Mouse (Mus musculus) common myeloid progenitor, adult 5-6 weeks (primary cell): ENCODE data around the gene Abca17. TPM values are rescaled to one million over a fixed set of nuclear protein-coding genes. Genes with fewer than 3 reads are reported as not detected.

ENCODE experiments used
- ATAC-seq: replicated peaks from 2 replicates; pipeline ENCODE4 v1.8.0; 2016; ENCODE audit warnings: low read depth, mild to moderate bottlenecking, moderate TSS enrichment, inconsistent platforms; ENCODE audit not compliant: poor library complexity, severe bottlenecking
- total RNA-seq: library from RNA; stranded (forward); fragments of 200-1000, 187-1606 nt; gene quantifications from 2 replicates; pipeline ENCODE4 v1.2.3, GENCODE M21; 2017

The Abca17 gene
- total RNA-seq, 1 experiment from 2014 or later, result 0.14 TPM

- ATAC-seq, result peak; percentile 80
These were observed 991 bp upstream of the Abca17 start, which contains the start of gene Abca3 for GRCm38 (mm10) chr17:24351760-24352357. Abca3 (plus strand) TSS chr17:24351950.

GRCm38 (mm10) chr17:24349176-24349575 is 1.7 kb downstream of the Abca17 start:
- peak; percentile 15; the same call in 1 of the 2 replicates for ATAC-seq

DNA sequence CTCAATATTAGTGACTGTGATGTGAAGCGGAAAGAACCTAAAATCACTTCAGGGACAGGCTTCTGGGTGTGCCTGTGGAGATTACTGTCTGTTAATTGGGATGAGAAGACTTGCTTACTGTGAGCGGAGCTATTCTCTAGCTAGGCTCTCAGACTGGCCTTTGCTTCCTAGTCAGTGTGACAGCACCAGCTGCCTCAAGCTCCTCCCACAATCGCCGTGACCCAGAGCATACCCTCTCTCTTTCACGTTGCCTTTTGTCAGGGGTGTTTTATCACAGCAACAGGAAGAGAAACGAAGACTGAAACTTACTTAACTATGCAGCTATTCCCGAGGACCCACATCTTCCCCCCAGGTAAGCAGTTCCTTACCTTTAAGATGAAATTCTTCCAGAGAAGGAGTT is 4.0 kb downstream of the Abca17 start:
- no peak for ATAC-seq

DNA sequence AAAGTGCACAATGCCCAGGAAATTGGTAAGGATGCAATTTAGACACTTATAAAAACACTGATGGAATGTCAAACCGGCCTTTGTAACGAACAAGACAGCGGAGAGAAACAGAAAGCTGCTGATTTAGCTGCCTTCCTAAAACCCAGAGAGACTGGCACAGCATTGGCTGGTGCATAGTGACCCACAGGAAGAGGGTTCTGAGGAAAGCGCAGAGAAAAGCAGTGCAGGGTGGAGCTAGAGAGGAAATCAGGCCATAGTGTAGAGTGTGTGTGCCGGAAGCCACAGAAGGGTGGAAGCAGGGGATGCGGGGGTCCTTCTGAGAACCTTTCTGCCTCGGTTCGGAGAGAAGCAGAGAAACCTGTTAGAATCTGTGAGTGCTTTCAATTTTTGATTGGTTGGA is 6.2 kb downstream of the Abca17 start:
- peak; percentile 92 for ATAC-seq

DNA sequence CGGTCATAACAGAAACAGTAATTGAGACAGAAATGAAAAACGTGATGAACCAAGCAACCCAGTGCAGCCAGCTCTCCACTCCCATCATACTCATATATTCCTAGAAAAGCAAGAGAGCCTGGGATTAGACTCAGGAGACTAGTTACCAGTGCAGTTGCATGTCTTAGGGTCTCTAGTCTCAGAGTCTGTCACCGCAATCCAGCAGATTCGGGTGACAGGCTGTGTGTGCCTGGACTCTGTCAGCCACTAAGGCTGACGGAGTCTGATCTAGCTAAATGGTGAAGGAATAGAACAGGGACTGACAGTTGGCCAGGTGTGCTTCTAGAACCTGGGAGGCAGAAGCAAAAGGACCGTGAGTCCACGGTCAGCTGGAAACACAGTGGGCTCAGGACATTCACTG is 23.2 kb downstream of the Abca17 start:
- ATAC-seq, result no peak

GRCm38 (mm10) chr17:24325051-24325450 is 25.8 kb downstream of the Abca17 start:
- no peak for ATAC-seq

DNA sequence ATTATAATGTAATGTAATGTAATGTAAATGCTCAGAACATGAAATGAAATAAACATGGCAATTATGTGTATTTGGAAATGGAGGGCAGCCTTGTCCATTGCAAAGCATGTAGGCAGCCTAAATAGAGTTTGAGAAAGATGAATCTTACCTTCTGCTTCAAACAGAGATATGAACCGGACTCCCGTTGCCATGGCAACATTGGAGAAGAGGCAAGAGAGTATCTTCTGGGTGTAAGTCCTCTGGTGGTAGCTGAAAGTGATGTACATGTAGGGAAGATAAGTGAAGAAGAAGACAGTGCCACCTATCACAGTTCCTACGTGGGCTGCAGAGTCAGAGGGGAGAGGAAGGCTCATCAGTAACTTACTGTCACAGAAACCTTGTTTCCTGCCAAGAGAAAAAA is 30.0 kb downstream of the Abca17 start:
- no peak for ATAC-seq

DNA sequence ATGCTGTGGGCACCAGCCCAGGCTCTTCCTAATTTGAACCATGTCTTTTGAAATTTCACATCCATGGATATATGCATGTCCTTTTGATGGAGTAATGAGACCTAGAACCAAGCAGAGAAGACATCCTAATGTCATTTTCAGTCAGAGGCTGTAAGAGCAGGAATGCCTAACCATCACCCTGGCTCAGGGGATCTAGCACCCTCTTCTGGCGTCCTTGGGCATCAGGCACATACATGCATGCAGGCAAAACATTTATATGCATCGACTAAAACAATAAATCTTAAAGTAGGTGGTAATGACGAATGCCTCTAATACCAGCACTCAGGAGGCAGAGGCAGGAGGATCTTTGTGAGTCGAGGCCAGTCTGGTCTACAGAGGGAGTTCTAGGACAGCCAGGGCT is 43.4 kb downstream of the Abca17 start:
- peak; percentile 93 for ATAC-seq

DNA sequence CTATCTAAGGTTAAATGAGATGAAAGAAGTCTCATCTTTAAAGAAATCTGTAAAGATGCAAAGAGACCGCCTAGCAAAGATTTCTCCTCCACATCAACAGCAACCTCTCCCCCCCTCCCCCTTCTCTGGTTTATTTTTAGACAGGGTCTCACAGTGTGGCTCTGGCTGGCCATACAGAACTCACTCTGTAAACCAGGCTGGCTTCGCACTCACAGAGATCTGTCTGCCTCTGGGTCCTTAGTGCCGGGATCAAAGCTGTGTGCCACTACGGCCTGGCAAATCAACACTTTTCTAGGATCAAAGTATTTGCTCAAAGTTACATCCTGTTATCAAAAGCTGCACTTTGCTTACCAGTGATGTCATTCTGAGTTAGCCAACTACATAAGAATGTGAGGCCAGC is 50.2 kb downstream of the Abca17 start:
- ATAC-seq, result no peak

DNA sequence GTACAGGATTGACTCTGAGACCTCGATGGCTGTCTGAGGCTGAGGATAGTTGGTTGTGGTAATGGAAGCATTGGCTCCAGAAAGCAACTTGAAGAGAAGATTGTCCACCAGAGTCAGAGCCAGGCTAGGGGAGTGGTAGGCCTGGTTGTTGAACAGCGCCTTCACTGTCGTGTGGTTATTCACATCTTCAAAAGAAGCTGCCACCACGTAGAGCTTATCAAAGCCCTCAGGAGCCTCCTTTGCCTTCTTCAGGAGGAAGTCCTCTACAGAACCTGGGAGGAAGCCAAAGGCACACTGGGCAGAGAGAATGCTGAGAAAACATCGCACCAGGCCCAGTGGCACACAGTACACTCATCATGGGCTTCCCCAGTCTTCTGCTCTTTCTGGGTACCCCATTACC is 61.5 kb downstream of the Abca17 start:
- peak; percentile 65 for ATAC-seq

DNA sequence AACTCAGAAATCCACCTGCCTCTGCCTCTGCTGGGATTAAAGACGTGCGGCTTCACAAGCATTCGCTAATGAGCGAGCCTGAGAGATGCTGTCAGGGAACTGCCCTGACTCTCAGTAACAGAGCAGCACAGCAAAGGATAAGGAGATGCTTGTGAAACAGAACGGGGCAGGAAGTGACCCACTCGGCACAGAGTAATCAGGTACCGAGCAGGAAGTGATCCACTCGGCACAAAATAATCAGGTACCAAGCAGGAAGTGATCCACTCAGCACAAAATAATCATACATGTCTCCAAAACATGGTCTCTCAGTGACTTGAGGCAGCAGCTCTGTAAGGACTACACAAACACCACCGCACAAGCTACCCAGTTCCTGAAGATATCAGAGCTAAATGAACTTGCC is 62.4 kb downstream of the Abca17 start:
- ATAC-seq, result no peak

- ATAC-seq, result peak; percentile 55
These were observed 65.2 kb downstream of the Abca17 start for GRCm38 (mm10) chr17:24285680-24286079.

- ATAC-seq, result no peak
These were observed 67.5 kb downstream of the Abca17 start for GRCm38 (mm10) chr17:24283266-24283818.

DNA sequence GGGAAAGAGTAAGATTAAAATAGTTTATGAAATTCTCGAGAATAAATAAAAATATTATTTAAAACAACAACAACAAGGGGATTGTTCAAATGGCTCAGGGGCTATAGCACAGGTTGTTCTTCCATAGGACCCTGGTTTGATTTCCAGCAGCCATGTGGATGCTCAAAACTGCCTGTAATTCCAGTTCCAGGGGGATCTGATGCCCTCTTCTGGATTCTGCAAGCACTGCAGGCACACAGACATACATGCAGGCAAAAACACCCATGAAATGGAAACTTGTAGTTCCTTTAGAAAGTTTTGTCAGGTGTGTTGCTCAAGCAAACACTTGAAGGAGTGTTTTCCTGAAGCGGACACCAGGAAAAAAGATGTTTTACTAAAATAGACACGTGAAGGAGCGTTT is 68.2 kb downstream of the Abca17 start:
- no peak for ATAC-seq

GRCm38 (mm10) chr17:24279907-24280306 is 71.0 kb downstream of the Abca17 start:
- no peak for ATAC-seq

GRCm38 (mm10) chr17:24267133-24267532 is 83.7 kb downstream of the Abca17 start:
- ATAC-seq, result no peak; the same call in 1 of the 2 replicates

GRCm38 (mm10) chr17:24264766-24265165 is 86.1 kb downstream of the Abca17 start:
- ATAC-seq, result no peak

GRCm38 (mm10) chr17:24260516-24260915 is 90.4 kb downstream of the Abca17 start:
- ATAC-seq, result peak; percentile 92

DNA sequence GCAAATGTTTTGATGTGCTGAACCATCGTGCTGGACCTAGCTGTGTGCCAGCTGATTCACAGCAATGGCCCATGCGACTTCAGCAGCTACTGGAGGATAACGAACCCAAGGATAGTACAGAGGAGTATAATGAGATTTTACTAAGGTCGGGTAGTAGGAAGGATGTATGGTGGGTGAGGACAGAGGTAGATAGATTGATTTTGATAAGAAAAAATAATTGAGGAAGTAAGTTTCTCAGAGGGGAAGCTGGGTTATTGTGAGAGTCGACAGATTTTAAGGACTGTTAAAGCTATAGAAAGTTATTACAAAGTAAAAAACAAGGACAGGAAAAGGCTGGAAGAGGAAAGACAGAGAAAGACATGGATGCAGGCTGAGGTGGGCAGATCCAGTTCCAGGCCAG is 91.2 kb downstream of the Abca17 start:
- ATAC-seq, result peak; percentile 48

GRCm38 (mm10) chr17:24258981-24259380 is 91.9 kb downstream of the Abca17 start:
- ATAC-seq, result no peak

DNA sequence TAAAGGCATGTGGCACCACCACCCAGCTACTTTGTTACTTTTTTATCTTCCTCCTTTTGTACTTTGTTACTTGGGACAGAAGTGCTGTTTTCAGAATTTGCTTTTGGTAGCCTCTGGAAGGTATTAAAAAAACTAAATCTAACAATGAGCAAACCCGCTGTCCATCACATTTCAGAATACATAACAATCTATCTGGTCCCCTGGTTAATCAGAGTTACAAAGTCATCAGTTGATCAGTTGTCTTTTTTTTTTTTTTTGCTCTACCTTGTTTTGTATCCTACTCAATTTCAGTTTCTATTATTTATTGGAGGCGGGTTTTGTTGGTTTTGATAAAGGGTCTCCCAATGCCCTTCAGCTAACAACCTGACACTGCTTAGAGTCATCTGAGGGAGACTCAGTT is 98.5 kb downstream of the Abca17 start:
- ATAC-seq, result no peak
